Mouse (Mus musculus) CH12F3 (cell line): ENCODE measurements around the gene Olfr356.

Source experiments
- in situ Hi-C: fragments of 300-500 bp; cut with MboI; formaldehyde crosslinking; loops from 2 replicates; pipeline ENCODE4 v1.14.3; 2020; ENCODE audit warnings: low sequenced_read_pairs

Olfr356 gene

GRCm38 (mm10) chr2:36936821-36937220, at the start of gene Olfr356:
Gene Olfr356 (plus strand): TSS chr2:36937121.
- in situ Hi-C loops: no loop called here

GRCm38 (mm10) chr2:36892836-36893235, 44.1 kb upstream of the Olfr356 start, which contains the start of gene Olfr353:
Gene Olfr353 (minus strand): TSS chr2:36892936.
- in situ Hi-C loops: no loop called here

GRCm38 (mm10) chr2:36897114-36897513, 39.8 kb upstream of the Olfr356 start:
- in situ Hi-C loops: no loop called here

GRCm38 (mm10) chr2:36905380-36905779, 31.5 kb upstream of the Olfr356 start, which contains the start of gene Olfr354:
Gene Olfr354 (plus strand): TSS chr2:36905680.
- in situ Hi-C loops: no loop called here

GRCm38 (mm10) chr2:36928797-36929196, 8.1 kb upstream of the Olfr356 start, which contains the start of gene Olfr355:
Gene Olfr355 (minus strand): TSS chr2:36928897.
- in situ Hi-C loops: no loop called here
